Mouse (Mus musculus) kidney, embryonic 15.5 days (tissue): ENCODE data around the gene Ccdc167. TPM values are rescaled to one million over a fixed set of nuclear protein-coding genes. Genes with fewer than 3 reads are reported as not detected.

ENCODE experiments used
- ATAC-seq: fragments of 200-750 bp; cut with Nextera tagmentation; replicated peaks from 2 replicates; pipeline ENCODE4 v1.8.0; 2017; ENCODE audit warnings: moderate TSS enrichment; ENCODE audit not compliant: low FRiP score
- H3K27ac ChIP-seq: fragments of 300-500 bp; sonication (generic); 2 replicates; pipeline ENCODE4 v1.5.1; 2015; ENCODE audit warnings: mild to moderate bottlenecking, inconsistent platforms
- H3K27me3 ChIP-seq: fragments of 300-500 bp; sonication (generic); 2 replicates; pipeline ENCODE4 v1.6.1; 2015; ENCODE audit warnings: inconsistent platforms
- H3K36me3 ChIP-seq: fragments of 300-500 bp; sonication (generic); 2 replicates; pipeline ENCODE4 v1.6.1; 2015; ENCODE audit warnings: inconsistent platforms
- H3K4me1 ChIP-seq: fragments of 300-500 bp; sonication (generic); 2 replicates; pipeline ENCODE4 v1.6.1; 2015; ENCODE audit warnings: inconsistent platforms
- H3K4me2 ChIP-seq: fragments of 300-500 bp; sonication (generic); 2 replicates; pipeline ENCODE4 v1.6.1; 2015; ENCODE audit warnings: moderate library complexity, mild to moderate bottlenecking, inconsistent platforms
- H3K4me3 ChIP-seq: fragments of 300-500 bp; sonication (generic); replicated peaks from 2 replicates; pipeline ENCODE4 v1.5.1; 2015; ENCODE audit warnings: mild to moderate bottlenecking, inconsistent platforms
- H3K9ac ChIP-seq: fragments of 300-500 bp; sonication (generic); 2 replicates; pipeline ENCODE4 v1.6.1; 2015; ENCODE audit warnings: mild to moderate bottlenecking, inconsistent platforms
- H3K9me3 ChIP-seq: fragments of 300-500 bp; sonication (generic); replicated peaks from 2 replicates; pipeline ENCODE4 v1.6.1; 2016; ENCODE audit warnings: inconsistent platforms
- WGBS: fragments of 180-500 bp; shearing (Covaris S2); methylation state at CpG from one replicate; pipeline ENCODE4 v1.1.7; 2015; ENCODE audit warnings: mixed read lengths; 5-methylcytosine and 5-hydroxymethylcytosine counted together
- polyA plus RNA-seq: library from polyadenylated mRNA; unstranded; fragments of >200 nt; fragmentation: Nextera tagmentation; extraction: Ambion mirVana; gene quantifications from 2 replicates; pipeline ENCODE4 v1.2.1, GENCODE M21; 2015

Gene Ccdc167
- polyA plus RNA-seq = 14.2 and 15.5 TPM in 2 replicates

DNA sequence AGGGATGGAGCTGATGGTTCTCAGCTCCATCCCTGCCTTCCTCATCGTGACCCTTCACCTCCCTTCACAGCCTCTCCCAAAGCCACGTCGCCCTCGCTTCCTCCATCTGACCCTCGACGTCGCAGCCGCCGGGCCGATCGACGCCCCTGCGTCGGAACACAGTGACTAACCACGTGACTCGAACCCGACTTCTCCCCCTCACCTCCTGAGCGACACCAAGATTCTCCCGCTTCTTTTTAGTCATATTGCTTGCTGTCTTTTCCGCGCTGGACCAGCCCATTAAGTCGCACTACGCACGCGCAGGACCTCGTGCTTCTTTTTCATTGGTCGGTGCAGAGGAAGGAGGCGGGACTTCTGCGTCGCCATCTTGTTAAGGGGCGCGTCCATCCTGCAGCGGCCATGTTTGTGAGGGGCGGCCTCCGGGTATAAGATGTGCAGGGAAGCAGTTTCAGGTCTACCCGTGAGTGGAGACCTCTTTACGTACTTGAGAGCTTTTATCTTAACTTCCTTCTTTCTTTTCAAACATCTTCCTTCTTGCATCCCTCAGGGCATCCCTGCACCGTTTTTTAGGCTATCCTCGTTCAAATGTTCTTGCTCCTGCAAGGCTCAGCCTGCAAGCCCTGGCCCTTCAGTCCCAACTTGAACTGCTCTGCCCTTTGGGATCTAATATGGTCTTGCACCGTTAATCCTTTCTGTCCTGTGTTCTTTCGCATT is at the start of gene Ccdc167:
Gene Ccdc167 (minus strand): TSS at position 313 of the 714 bp plus-strand sequence.
- peaks cover 6% of the 10 kb centered on the region; the same call in 1 of the 2 replicates for H3K36me3 ChIP-seq
- H3K4me3 ChIP-seq = peak within 1 kb of the TSS; percentile 59
- peak within 1 kb of the TSS; percentile 84 for H3K4me2 ChIP-seq
- H3K9ac ChIP-seq = peak within 1 kb of the TSS; percentile 60
- ATAC-seq = peak; percentile 94
- H3K27me3 ChIP-seq = no peaks in the 10 kb centered on the region
- no peaks in the 10 kb centered on the region for H3K9me3 ChIP-seq
- 5% methylated on average over 41 of the region's 41 CpGs for WGBS
- peak within 1 kb of the TSS; percentile 48 for H3K27ac ChIP-seq
- peaks cover 28% of the 10 kb centered on the region for H3K4me1 ChIP-seq

DNA sequence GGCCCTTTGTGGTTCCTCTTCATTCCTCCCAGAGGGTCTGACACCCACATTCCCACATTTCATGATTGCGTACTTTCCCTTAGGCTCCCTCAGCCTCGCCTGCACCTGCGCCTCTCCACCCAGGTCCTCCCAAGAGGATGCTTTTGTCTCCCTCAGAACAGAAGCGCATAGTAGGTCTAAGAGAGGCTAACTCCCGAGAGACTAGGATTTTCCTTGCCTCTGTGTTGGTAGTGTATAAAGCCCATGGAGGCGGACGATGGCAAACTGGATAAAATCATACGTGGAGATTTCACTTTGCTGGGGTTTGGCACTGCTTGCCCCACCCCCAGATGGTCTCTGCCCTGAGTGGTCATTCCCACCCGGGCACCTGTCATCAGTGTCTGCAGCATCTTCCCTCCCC is 48.5 kb upstream of the Ccdc167 start:
- Histone ChIP-seq H3K4me1 (0 out of 2 replicates have a peak, but pooled peaks cover 14% of the 10 kb centered on the region), H3K27ac (no peak overlapping the region), H3K4me2 (no peak overlapping the region), H3K36me3 (no peaks in the 10 kb centered on the region), H3K4me3 (no peak overlapping the region), H3K9ac (no peak overlapping the region), H3K27me3 (0 out of 2 replicates have a peak, but pooled peaks cover 3% of the 10 kb centered on the region), H3K9me3 (0 out of 2 replicates have a peak, but pooled peaks cover 4% of the 10 kb centered on the region)
- 84% methylated on average over 9 of the region's 9 CpGs for WGBS
- ATAC-seq = no peak

GRCm38 (mm10) chr17:29762551-29762950 is 45.7 kb upstream of the Ccdc167 start:
- no peaks in the 10 kb centered on the region for H3K36me3 ChIP-seq
- no peak overlapping the region for H3K4me2 ChIP-seq
- H3K4me3 ChIP-seq = no peak overlapping the region
- 80% methylated on average over 8 of the region's 8 CpGs for WGBS
- ATAC-seq = no peak
- H3K4me1 ChIP-seq = 0 out of 2 replicates have a peak, but pooled peaks cover 9% of the 10 kb centered on the region
- 0 out of 2 replicates have a peak, but pooled peaks cover under 1% of the 10 kb centered on the region for H3K27me3 ChIP-seq
- H3K27ac ChIP-seq = no peak overlapping the region
- no peak overlapping the region for H3K9ac ChIP-seq
- 0 out of 2 replicates have a peak, but pooled peaks cover 4% of the 10 kb centered on the region for H3K9me3 ChIP-seq

GRCm38 (mm10) chr17:29761938-29762337 is 45.1 kb upstream of the Ccdc167 start:
- no peak overlapping the region for H3K4me2 ChIP-seq
- WGBS = 85% methylated on average over 9 of the region's 9 CpGs
- no peak overlapping the region for H3K9ac ChIP-seq
- H3K36me3 ChIP-seq = no peaks in the 10 kb centered on the region
- 0 out of 2 replicates have a peak, but pooled peaks cover 4% of the 10 kb centered on the region for H3K9me3 ChIP-seq
- no peak overlapping the region for H3K27ac ChIP-seq
- no peak overlapping the region for H3K4me3 ChIP-seq
- H3K4me1 ChIP-seq = 0 out of 2 replicates have a peak, but pooled peaks cover 9% of the 10 kb centered on the region
- no peak for ATAC-seq
- no peaks in the 10 kb centered on the region for H3K27me3 ChIP-seq

- Histone ChIP-seq H3K27me3 (no peaks in the 10 kb centered on the region), H3K4me2 (no peak overlapping the region), H3K36me3 (no peaks in the 10 kb centered on the region), H3K4me3 (no peak overlapping the region), H3K27ac (no peak overlapping the region), H3K4me1 (peaks cover 18% of the 10 kb centered on the region), H3K9ac (no peak overlapping the region), H3K9me3 (0 out of 2 replicates have a peak, but pooled peaks cover 4% of the 10 kb centered on the region)
- no peak for ATAC-seq
- WGBS = 78% methylated on average over 21 of the region's 21 CpGs
These were observed 43.8 kb upstream of the Ccdc167 start for GRCm38 (mm10) chr17:29760404-29761375.

- no peak overlapping the region; the same call in 1 of the 2 replicates for H3K4me2 ChIP-seq
- 62% methylated on average over 19 of the region's 19 CpGs for WGBS
These were observed 43.1 kb upstream of the Ccdc167 start for GRCm38 (mm10) chr17:29759963-29760362.

GRCm38 (mm10) chr17:29756381-29756780 is 39.5 kb upstream of the Ccdc167 start:
- no peaks in the 10 kb centered on the region for H3K9me3 ChIP-seq
- H3K4me2 ChIP-seq = no peak overlapping the region
- no peak for ATAC-seq
- H3K36me3 ChIP-seq = no peaks in the 10 kb centered on the region
- H3K27ac ChIP-seq = no peak overlapping the region
- 45% methylated on average over 10 of the region's 10 CpGs for WGBS
- H3K4me3 ChIP-seq = no peak overlapping the region
- H3K4me1 ChIP-seq = peaks cover 20% of the 10 kb centered on the region
- peaks cover 7% of the 10 kb centered on the region; the same call in 1 of the 2 replicates for H3K27me3 ChIP-seq
- no peak overlapping the region for H3K9ac ChIP-seq

More at GRCm38 (mm10) chr17:29759963-29760362, 43.1 kb upstream of the Ccdc167 start:
- Histone ChIP-seq H3K27ac (no peak overlapping the region), H3K27me3 (no peaks in the 10 kb centered on the region; the same call in 1 of the 2 replicates), H3K4me1 (peaks cover 21% of the 10 kb centered on the region), H3K36me3 (no peaks in the 10 kb centered on the region), H3K4me3 (no peak overlapping the region), H3K9me3 (0 out of 2 replicates have a peak, but pooled peaks cover 4% of the 10 kb centered on the region), H3K9ac (no peak overlapping the region)
- ATAC-seq = no peak

GRCm38 (mm10) chr17:29754510-29754909 is 37.7 kb upstream of the Ccdc167 start:
- peaks cover 32% of the 10 kb centered on the region for H3K4me1 ChIP-seq
- H3K4me3 ChIP-seq = no peak overlapping the region
- no peak overlapping the region for H3K9ac ChIP-seq
- H3K9me3 ChIP-seq = no peaks in the 10 kb centered on the region
- WGBS = 66% methylated on average over 4 of the region's 4 CpGs
- peaks cover 10% of the 10 kb centered on the region for H3K27me3 ChIP-seq
- no peaks in the 10 kb centered on the region for H3K36me3 ChIP-seq
- H3K4me2 ChIP-seq = no peak overlapping the region
- no peak for ATAC-seq
- no peak overlapping the region for H3K27ac ChIP-seq

- ATAC-seq = no peak
- WGBS = 60% methylated on average over 6 of the region's 6 CpGs
These were observed 30.6 kb upstream of the Ccdc167 start for GRCm38 (mm10) chr17:29747466-29747865.

GRCm38 (mm10) chr17:29737849-29738804 is 21.3 kb upstream of the Ccdc167 start:
- Histone ChIP-seq H3K4me3 (0 out of 2 replicates have a peak overlapping the region, but pooled peaks have one; percentile 11), H3K27ac (peak overlapping the region; percentile 30; the same call in 1 of the 2 replicates), H3K4me1 (peaks cover 31% of the 10 kb centered on the region), H3K27me3 (peaks cover 14% of the 10 kb centered on the region; the same call in 1 of the 2 replicates), H3K9me3 (no peaks in the 10 kb centered on the region), H3K9ac (no peak overlapping the region), H3K4me2 (peak overlapping the region; percentile 52), H3K36me3 (no peaks in the 10 kb centered on the region)
- peak; percentile 65 for ATAC-seq
- 26% methylated on average over 22 of the region's 22 CpGs for WGBS

More at GRCm38 (mm10) chr17:29747466-29747865, 30.6 kb upstream of the Ccdc167 start:
- Histone ChIP-seq H3K36me3 (no peaks in the 10 kb centered on the region), H3K27me3 (peaks cover 22% of the 10 kb centered on the region), H3K27ac (no peak overlapping the region), H3K9ac (no peak overlapping the region), H3K4me3 (no peak overlapping the region), H3K9me3 (no peaks in the 10 kb centered on the region), H3K4me1 (peaks cover 54% of the 10 kb centered on the region), H3K4me2 (no peak overlapping the region)
